Mouse (Mus musculus) E14TG2a.4 (cell line): Measurements from ENCODE around the gene Hck.

Experiments
- CTCF ChIP-seq: conservative IDR thresholded peaks from 2 replicates; pipeline ENCODE4 v1.5.1; 2014; ENCODE audit warnings: low read length
- NANOG ChIP-seq: IDR thresholded peaks from 2 replicates; pipeline ENCODE4 v1.6.1; 2014; ENCODE audit warnings: borderline replicate concordance, low read length, mixed read lengths
- POU5F1 ChIP-seq: IDR thresholded peaks from 2 replicates; pipeline ENCODE4 v1.6.1; 2014; ENCODE audit warnings: low read length, borderline replicate concordance

DNA sequence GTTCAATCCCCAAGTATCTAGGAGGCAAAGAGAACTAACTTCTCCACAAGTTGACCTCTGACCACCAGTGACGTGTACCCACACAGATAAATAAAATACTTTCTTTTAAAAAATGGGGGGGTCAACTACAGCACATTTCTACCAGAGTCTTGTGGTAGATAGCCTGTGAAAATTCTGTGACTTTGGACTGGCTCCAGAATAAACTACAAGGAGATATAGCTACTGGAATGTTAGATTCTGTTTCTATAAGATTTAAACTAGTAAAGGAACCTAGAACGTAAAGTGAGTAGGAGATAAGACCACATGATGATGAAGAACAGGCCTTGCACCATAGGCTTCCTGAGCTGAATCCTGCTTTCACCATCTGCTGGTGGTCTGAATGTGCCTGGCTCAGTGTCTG lies 79.6 kb downstream of the Hck start:
- no peak for TF ChIP-seq CTCF
- no peak for TF ChIP-seq POU5F1
- no peak for TF ChIP-seq NANOG
